Mouse (Mus musculus) cerebellum, adult 2 months (tissue): ENCODE data around the gene Aqp6.

Experiments
- CTCF ChIP-seq: fragments of 200-500 bp; IDR thresholded peaks from 2 replicates; pipeline ENCODE4 v1.5.1; 2011; ENCODE audit warnings: low read depth, mild to moderate bottlenecking, control low read depth, low read length, moderate library complexity, borderline replicate concordance; ENCODE audit not compliant: insufficient read depth
- POLR2A ChIP-seq: fragments of 200-500 bp; IDR thresholded peaks from 2 replicates; pipeline ENCODE4 v1.6.1; 2011; ENCODE audit warnings: low read length, control low read depth, borderline replicate concordance; ENCODE audit not compliant: insufficient read depth

- TF ChIP-seq CTCF (no peak), POLR2A (no peak)
Observed at GRCm38 (mm10) chr15:99590429-99591084, 10.6 kb upstream of the Aqp6 start, which contains the start of gene Aqp5.
